Mouse (Mus musculus) heart, postnatal 4 days (tissue): ENCODE measurements around the gene Sult4a1. TPM values are rescaled to one million over a fixed set of nuclear protein-coding genes. Genes with fewer than 3 reads are reported as not detected.

ENCODE experiments used
- DNase-seq: peaks from one replicate; pipeline ENCODE4 v3.0.0; 2021
- total RNA-seq, 2 experiments: library from RNA; stranded (reverse); gene quantifications; 2 replicates each; pipeline ENCODE4 v1.2.3; 2021

Gene Sult4a1
- total RNA-seq, result under 1 TPM; 0.19 to 0.38 TPM

- no peak for DNase-seq
Observed at GRCm38 (mm10) chr15:84105105-84105923, at the start of gene Sult4a1. Gene Sult4a1 (minus strand): TSS chr15:84105754.

- no peak for DNase-seq
Observed at GRCm38 (mm10) chr15:84140929-84141328, 35.4 kb upstream of the Sult4a1 start.

- DNase-seq, result no peak
Observed at GRCm38 (mm10) chr15:84140109-84140508, 34.6 kb upstream of the Sult4a1 start.

GRCm38 (mm10) chr15:84139592-84140005 is 34.0 kb upstream of the Sult4a1 start:
- DNase-seq, result no peak

GRCm38 (mm10) chr15:84136473-84137415 is 31.2 kb upstream of the Sult4a1 start:
- DNase-seq, result no peak

GRCm38 (mm10) chr15:84135472-84135871 is 29.9 kb upstream of the Sult4a1 start:
- DNase-seq, result peak; percentile 31

- peak; percentile 60 for DNase-seq
Observed at GRCm38 (mm10) chr15:84133440-84133839, 27.9 kb upstream of the Sult4a1 start.

GRCm38 (mm10) chr15:84131971-84132370 is 26.4 kb upstream of the Sult4a1 start:
- DNase-seq, result peak; percentile 47

- DNase-seq, result peak; percentile 85
Observed at GRCm38 (mm10) chr15:84131096-84131786, 25.7 kb upstream of the Sult4a1 start.

GRCm38 (mm10) chr15:84126871-84127270 is 21.3 kb upstream of the Sult4a1 start:
- DNase-seq, result no peak

GRCm38 (mm10) chr15:84126447-84126846 is 20.9 kb upstream of the Sult4a1 start:
- DNase-seq, result no peak

- peak; percentile 25 for DNase-seq
Observed at GRCm38 (mm10) chr15:84124086-84124485, 18.5 kb upstream of the Sult4a1 start.

- no peak for DNase-seq
Observed at GRCm38 (mm10) chr15:84123075-84123474, 17.5 kb upstream of the Sult4a1 start, which contains the start of gene Pnpla5. Gene Pnpla5 (minus strand): TSS chr15:84123175.

- DNase-seq, result no peak
Observed at GRCm38 (mm10) chr15:84121036-84121435, 15.5 kb upstream of the Sult4a1 start.

GRCm38 (mm10) chr15:84120612-84121011 is 15.1 kb upstream of the Sult4a1 start:
- peak; percentile 27 for DNase-seq

- no peak for DNase-seq
Observed at GRCm38 (mm10) chr15:84116466-84116865, 10.9 kb upstream of the Sult4a1 start.

GRCm38 (mm10) chr15:84115727-84116126 is 10.2 kb upstream of the Sult4a1 start:
- DNase-seq, result peak; percentile 28

- no peak for DNase-seq
Observed at GRCm38 (mm10) chr15:84113873-84114272, 8.3 kb upstream of the Sult4a1 start.

GRCm38 (mm10) chr15:84108899-84109298 is 3.3 kb upstream of the Sult4a1 start:
- DNase-seq, result peak; percentile 58

GRCm38 (mm10) chr15:84105924-84106500 is 458 bp upstream of the Sult4a1 start:
- DNase-seq, result no peak

- DNase-seq, result no peak
Observed at GRCm38 (mm10) chr15:84104626-84105025, 928 bp downstream of the Sult4a1 start.

GRCm38 (mm10) chr15:84097536-84097935 is 8.0 kb downstream of the Sult4a1 start:
- DNase-seq, result peak; percentile 21
